Mouse (Mus musculus): Measurements from ENCODE around the gene Atf5. TPM values are rescaled to one million over a fixed set of nuclear protein-coding genes. Genes with fewer than 3 reads are reported as not detected.

Atf5 gene
- total RNA-seq, 2 experiments from 2014 or later, result 5.6 to 6.8 TPM

DNA sequence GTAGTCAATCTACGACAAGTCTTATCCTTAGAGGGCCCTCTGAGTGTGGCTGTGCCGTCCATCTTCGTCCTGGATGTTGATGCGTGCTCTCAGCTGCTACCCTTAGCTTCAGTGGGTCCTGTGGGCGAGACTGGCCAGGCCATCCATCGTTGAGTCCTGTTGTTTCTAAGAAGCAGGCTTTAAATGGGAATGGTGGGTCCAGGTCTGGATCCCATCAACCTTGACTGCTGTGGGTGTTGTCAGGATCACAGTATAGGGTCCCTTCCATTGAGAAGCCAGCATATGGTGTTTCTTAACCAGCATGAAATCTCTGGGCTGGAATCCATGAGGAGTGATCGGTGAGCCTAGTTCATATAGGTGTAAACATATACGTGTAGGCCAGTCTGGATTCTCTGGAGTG is 36.4 kb downstream of the Atf5 start:
- ATAC-seq (replicated peaks; ENCODE audit: poor library complexity, severe bottlenecking), result no peak

- no peak for ATAC-seq (replicated peaks; ENCODE audit: poor library complexity, severe bottlenecking)
Observed at GRCm38 (mm10) chr7:44776849-44777498, 39.5 kb downstream of the Atf5 start.

DNA sequence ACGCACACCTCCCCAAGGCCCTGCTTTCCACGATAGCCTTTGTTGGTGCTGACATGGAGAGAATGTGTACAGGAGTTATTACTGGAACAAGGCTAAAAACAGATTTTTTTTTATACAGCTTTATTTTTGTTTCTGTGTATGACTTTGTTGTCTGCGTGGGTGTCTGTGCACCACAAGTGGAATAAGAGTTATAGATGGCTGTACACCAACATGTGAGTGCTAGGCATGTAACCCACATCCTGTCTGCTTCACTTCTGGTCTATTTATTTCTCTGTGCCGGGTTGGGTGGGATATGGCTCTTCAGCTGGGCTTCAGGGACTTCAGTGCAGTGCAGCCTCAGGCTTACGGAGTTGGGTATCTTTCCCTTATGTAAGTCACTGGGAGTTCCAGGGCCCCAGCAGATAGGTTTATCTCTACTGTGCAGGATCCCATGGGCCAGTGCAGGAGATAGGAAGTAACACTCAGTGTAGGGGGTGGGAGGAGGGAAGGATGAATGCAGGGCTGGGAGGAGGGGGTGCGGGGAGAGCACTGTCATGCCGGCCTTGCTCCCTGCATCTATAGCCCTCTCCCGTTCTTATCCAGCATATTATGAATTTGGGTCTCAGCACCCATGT is 43.8 kb downstream of the Atf5 start:
- no peak for ATAC-seq (replicated peaks; ENCODE audit: poor library complexity, severe bottlenecking)

- peak; percentile 70 for ATAC-seq (replicated peaks; ENCODE audit: poor library complexity, severe bottlenecking)
Observed at GRCm38 (mm10) chr7:44770046-44770578, 46.3 kb downstream of the Atf5 start.

DNA sequence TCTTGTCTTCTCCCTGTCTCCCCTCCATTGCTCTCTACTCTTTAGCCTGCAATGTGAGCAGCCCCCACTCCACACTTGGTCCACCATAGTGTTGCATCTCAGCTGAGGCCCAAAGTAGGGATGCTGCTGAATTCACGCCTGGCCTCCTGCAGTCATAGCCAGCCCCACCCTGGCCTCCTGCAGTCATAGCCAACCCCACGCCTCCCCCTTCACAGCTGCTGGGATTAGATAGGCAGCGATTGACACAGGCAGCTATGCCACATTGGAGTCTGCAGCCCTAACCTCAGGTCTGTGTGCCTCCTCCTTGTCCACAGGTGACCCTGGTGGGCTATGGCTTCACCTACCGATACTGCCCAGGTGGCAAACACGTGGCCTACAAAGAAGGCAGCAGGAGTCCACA is 48.3 kb downstream of the Atf5 start:
- ATAC-seq (replicated peaks; ENCODE audit: poor library complexity, severe bottlenecking), result no peak

Other genes with a start within 250 kb of the Atf5 start
- 258 and 328 TPM in 2 replicates for gene Napsa, start 244.3 kb downstream of the Atf5 start, total RNA-seq (2014; fragmentation: Nextera tagmentation)
- 107 and 112 TPM in 2 replicates for gene Napsa, start 244.3 kb downstream of the Atf5 start, total RNA-seq (2017)
- gene Kcnc3, start 226.0 kb downstream of the Atf5 start, total RNA-seq (2014; fragmentation: Nextera tagmentation), result 0.36 and 0.92 TPM in 2 replicates
- 0.05 TPM in 1 of 2 replicates, not detected in the other for gene Kcnc3, start 226.0 kb downstream of the Atf5 start, total RNA-seq (2017)
- not detected in 2 replicates for gene Myh14, start 145.8 kb downstream of the Atf5 start, total RNA-seq (2014; fragmentation: Nextera tagmentation)
- not detected in 2 replicates for gene Myh14, start 145.8 kb downstream of the Atf5 start, total RNA-seq (2017)
- gene Izumo2, start 107.9 kb downstream of the Atf5 start, total RNA-seq (2014; fragmentation: Nextera tagmentation), result not detected in 2 replicates
- not detected in 2 replicates for gene Izumo2, start 107.9 kb downstream of the Atf5 start, total RNA-seq (2017)
- gene Vrk3, start 68.2 kb downstream of the Atf5 start, total RNA-seq (2014; fragmentation: Nextera tagmentation), result 45.0 and 52.3 TPM in 2 replicates
- gene Vrk3, start 68.2 kb downstream of the Atf5 start, total RNA-seq (2017), result 27.4 and 34.8 TPM in 2 replicates
- 1.6 and 6.2 TPM in 2 replicates for gene Zfp473, start 65.6 kb downstream of the Atf5 start, total RNA-seq (2014; fragmentation: Nextera tagmentation)
- gene Zfp473, start 65.6 kb downstream of the Atf5 start, total RNA-seq (2017), result 2.0 and 2.2 TPM in 2 replicates
- gene Nup62, start 570 bp downstream of the Atf5 start, total RNA-seq (2014; fragmentation: Nextera tagmentation), result 81.8 and 83.0 TPM in 2 replicates
- 120 and 167 TPM in 2 replicates for gene Nup62, start 570 bp downstream of the Atf5 start, total RNA-seq (2017)
- gene Il4i1, start 271 bp downstream of the Atf5 start, total RNA-seq (2014; fragmentation: Nextera tagmentation), result 1.2 TPM in 1 of 2 replicates, not detected in the other
- 0.15 and 0.22 TPM in 2 replicates for gene Il4i1, start 271 bp downstream of the Atf5 start, total RNA-seq (2017)
- gene Akt1s1, start 32.3 kb upstream of the Atf5 start, total RNA-seq (2014; fragmentation: Nextera tagmentation), result 18.2 and 25.0 TPM in 2 replicates
- 22.8 and 26.5 TPM in 2 replicates for gene Akt1s1, start 32.3 kb upstream of the Atf5 start, total RNA-seq (2017)
- gene Tbc1d17, start 32.4 kb upstream of the Atf5 start, total RNA-seq (2014; fragmentation: Nextera tagmentation), result 18.1 and 22.6 TPM in 2 replicates
- gene Tbc1d17, start 32.4 kb upstream of the Atf5 start, total RNA-seq (2017), result 15.5 and 19.3 TPM in 2 replicates
- gene Pnkp, start 40.5 kb upstream of the Atf5 start, total RNA-seq (2014; fragmentation: Nextera tagmentation), result 61.3 and 65.7 TPM in 2 replicates
- gene Pnkp, start 40.5 kb upstream of the Atf5 start, total RNA-seq (2017), result 51.0 and 79.6 TPM in 2 replicates
- 67.0 and 95.4 TPM in 2 replicates for gene Ptov1, start 53.1 kb upstream of the Atf5 start, total RNA-seq (2014; fragmentation: Nextera tagmentation)
- gene Ptov1, start 53.1 kb upstream of the Atf5 start, total RNA-seq (2017), result 24.4 and 32.1 TPM in 2 replicates
- gene Med25, start 76.1 kb upstream of the Atf5 start, total RNA-seq (2014; fragmentation: Nextera tagmentation), result 26.7 and 51.2 TPM in 2 replicates
- 9.2 and 15.6 TPM in 2 replicates for gene Med25, start 76.1 kb upstream of the Atf5 start, total RNA-seq (2017)
- gene Fuz, start 79.4 kb upstream of the Atf5 start, total RNA-seq (2014; fragmentation: Nextera tagmentation), result 13.6 TPM in 2 replicates
- 16.5 and 18.0 TPM in 2 replicates for gene Fuz, start 79.4 kb upstream of the Atf5 start, total RNA-seq (2017)
- gene Ap2a1, start 112.8 kb upstream of the Atf5 start, total RNA-seq (2014; fragmentation: Nextera tagmentation), result 40.8 and 84.2 TPM in 2 replicates
- 28.6 and 30.1 TPM in 2 replicates for gene Ap2a1, start 112.8 kb upstream of the Atf5 start, total RNA-seq (2017)
- gene Tsks, start 126.5 kb upstream of the Atf5 start, total RNA-seq (2014; fragmentation: Nextera tagmentation), result not detected in 2 replicates
- gene Tsks, start 126.5 kb upstream of the Atf5 start, total RNA-seq (2017), result 0.17 TPM in 1 of 2 replicates, not detected in the other
- gene Cpt1c, start 158.2 kb upstream of the Atf5 start, total RNA-seq (2014; fragmentation: Nextera tagmentation), result not detected in 2 replicates
- gene Cpt1c, start 158.2 kb upstream of the Atf5 start, total RNA-seq (2017), result not detected in 2 replicates
- gene Prmt1, start 169.9 kb upstream of the Atf5 start, total RNA-seq (2014; fragmentation: Nextera tagmentation), result 104 and 115 TPM in 2 replicates
- gene Prmt1, start 169.9 kb upstream of the Atf5 start, total RNA-seq (2017), result 138 and 190 TPM in 2 replicates
- 76.6 and 105 TPM in 2 replicates for gene Irf3, start 181.0 kb upstream of the Atf5 start, total RNA-seq (2014; fragmentation: Nextera tagmentation)
- gene Irf3, start 181.0 kb upstream of the Atf5 start, total RNA-seq (2017), result 87.5 and 88.9 TPM in 2 replicates
- gene Bcl2l12, start 182.1 kb upstream of the Atf5 start, total RNA-seq (2014; fragmentation: Nextera tagmentation), result 19.4 and 57.9 TPM in 2 replicates
- 18.4 and 32.9 TPM in 2 replicates for gene Bcl2l12, start 182.1 kb upstream of the Atf5 start, total RNA-seq (2017)
- 28.6 and 29.8 TPM in 2 replicates for gene Scaf1, start 199.7 kb upstream of the Atf5 start, total RNA-seq (2014; fragmentation: Nextera tagmentation)
- gene Scaf1, start 199.7 kb upstream of the Atf5 start, total RNA-seq (2017), result 15.7 and 17.8 TPM in 2 replicates
- gene Rras, start 201.3 kb upstream of the Atf5 start, total RNA-seq (2014; fragmentation: Nextera tagmentation), result 2.3 and 7.8 TPM in 2 replicates
- 1.0 and 1.4 TPM in 2 replicates for gene Rras, start 201.3 kb upstream of the Atf5 start, total RNA-seq (2017)
- gene Prr12, start 236.2 kb upstream of the Atf5 start, total RNA-seq (2014; fragmentation: Nextera tagmentation), result 21.1 and 29.6 TPM in 2 replicates
- 1.7 and 4.1 TPM in 2 replicates for gene Prr12, start 236.2 kb upstream of the Atf5 start, total RNA-seq (2017)
- gene Nosip, start 245.8 kb upstream of the Atf5 start, total RNA-seq (2014; fragmentation: Nextera tagmentation), result 42.2 and 57.2 TPM in 2 replicates
- gene Nosip, start 245.8 kb upstream of the Atf5 start, total RNA-seq (2017), result 49.4 and 63.1 TPM in 2 replicates
- gene Prrg2, start 246.0 kb upstream of the Atf5 start, total RNA-seq (2014; fragmentation: Nextera tagmentation), result 6.8 and 9.4 TPM in 2 replicates
- gene Prrg2, start 246.0 kb upstream of the Atf5 start, total RNA-seq (2017), result 4.8 and 5.3 TPM in 2 replicates